Mouse (Mus musculus) midbrain, embryonic 15.5 days (tissue): Measurements from ENCODE around the gene Siah3. TPM values are rescaled to one million over a fixed set of nuclear protein-coding genes. Genes with fewer than 3 reads are reported as not detected.

Experiments used
- ATAC-seq: fragments of 200-750 bp; cut with Nextera tagmentation; replicated peaks from 2 replicates; pipeline ENCODE4 v1.8.0; 2017; ENCODE audit warnings: moderate TSS enrichment
- H3K27ac ChIP-seq: fragments of 300-500 bp; sonication (generic); 2 replicates; pipeline ENCODE4 v1.5.1; 2015; ENCODE audit warnings: mild to moderate bottlenecking, inconsistent platforms
- H3K27me3 ChIP-seq: fragments of 300-500 bp; sonication (generic); replicated peaks from 2 replicates; pipeline ENCODE4 v1.6.1; 2015; ENCODE audit warnings: inconsistent platforms
- H3K36me3 ChIP-seq: fragments of 300-500 bp; sonication (generic); replicated peaks from 2 replicates; pipeline ENCODE4 v1.6.1; 2015; ENCODE audit warnings: inconsistent platforms
- H3K4me1 ChIP-seq: fragments of 300-500 bp; sonication (generic); 2 replicates; pipeline ENCODE4 v1.6.1; 2015; ENCODE audit warnings: inconsistent platforms
- H3K4me2 ChIP-seq: fragments of 300-500 bp; sonication (generic); 2 replicates; pipeline ENCODE4 v1.6.1; 2015; ENCODE audit warnings: inconsistent platforms, mild to moderate bottlenecking, moderate library complexity
- H3K4me3 ChIP-seq: fragments of 300-500 bp; sonication (generic); 2 replicates; pipeline ENCODE4 v1.5.1; 2015; ENCODE audit warnings: mild to moderate bottlenecking, inconsistent platforms
- H3K9ac ChIP-seq: fragments of 300-500 bp; sonication (generic); 2 replicates; pipeline ENCODE4 v1.6.1; 2015; ENCODE audit warnings: mild to moderate bottlenecking, inconsistent platforms
- H3K9me3 ChIP-seq: fragments of 300-500 bp; sonication (generic); 2 replicates; pipeline ENCODE4 v1.6.1; 2016; ENCODE audit warnings: inconsistent platforms
- WGBS: fragments of 180-500 bp; shearing (Covaris S2); methylation state at CpG from one replicate; pipeline ENCODE4 v1.1.7; 2015; ENCODE audit warnings: mixed read lengths; 5-methylcytosine and 5-hydroxymethylcytosine counted together
- polyA plus RNA-seq: library from polyadenylated mRNA; unstranded; fragments of >200 nt; fragmentation: Nextera tagmentation; extraction: Ambion mirVana; gene quantifications from 2 replicates; pipeline ENCODE4 v1.2.1, GENCODE M21; 2015

Siah3 gene
- polyA plus RNA-seq, 1 experiment from 2014 or later: 3.4 TPM

- H3K9ac ChIP-seq: no peak overlapping the region
- H3K4me2 ChIP-seq: no peak overlapping the region
- H3K4me1 ChIP-seq: no peaks in the 10 kb centered on the region; the same call in 1 of the 2 replicates
- H3K27me3 ChIP-seq: no peaks in the 10 kb centered on the region
- peak overlapping the region; percentile 22; the same call in 1 of the 2 replicates for H3K27ac ChIP-seq
- H3K9me3 ChIP-seq: no peaks in the 10 kb centered on the region
- H3K36me3 ChIP-seq: no peaks in the 10 kb centered on the region
- H3K4me3 ChIP-seq: no peak overlapping the region
- WGBS: 54% methylated on average over 9 of the region's 9 CpGs
- peak; percentile 50 for ATAC-seq
Observed at GRCm38 (mm10) chr14:75473061-75473930, 17.5 kb downstream of the Siah3 start.

- H3K4me1 ChIP-seq: no peaks in the 10 kb centered on the region; the same call in 1 of the 2 replicates
- 97% methylated on average over 2 of the region's 2 CpGs for WGBS
- no peaks in the 10 kb centered on the region for H3K36me3 ChIP-seq
- no peak overlapping the region for H3K27ac ChIP-seq
- no peaks in the 10 kb centered on the region for H3K9me3 ChIP-seq
- no peak overlapping the region for H3K4me2 ChIP-seq
- H3K4me3 ChIP-seq: no peak overlapping the region
- no peak overlapping the region for H3K9ac ChIP-seq
- ATAC-seq: no peak
- H3K27me3 ChIP-seq: no peaks in the 10 kb centered on the region
Observed at GRCm38 (mm10) chr14:75475887-75476286, 20.1 kb downstream of the Siah3 start.

DNA sequence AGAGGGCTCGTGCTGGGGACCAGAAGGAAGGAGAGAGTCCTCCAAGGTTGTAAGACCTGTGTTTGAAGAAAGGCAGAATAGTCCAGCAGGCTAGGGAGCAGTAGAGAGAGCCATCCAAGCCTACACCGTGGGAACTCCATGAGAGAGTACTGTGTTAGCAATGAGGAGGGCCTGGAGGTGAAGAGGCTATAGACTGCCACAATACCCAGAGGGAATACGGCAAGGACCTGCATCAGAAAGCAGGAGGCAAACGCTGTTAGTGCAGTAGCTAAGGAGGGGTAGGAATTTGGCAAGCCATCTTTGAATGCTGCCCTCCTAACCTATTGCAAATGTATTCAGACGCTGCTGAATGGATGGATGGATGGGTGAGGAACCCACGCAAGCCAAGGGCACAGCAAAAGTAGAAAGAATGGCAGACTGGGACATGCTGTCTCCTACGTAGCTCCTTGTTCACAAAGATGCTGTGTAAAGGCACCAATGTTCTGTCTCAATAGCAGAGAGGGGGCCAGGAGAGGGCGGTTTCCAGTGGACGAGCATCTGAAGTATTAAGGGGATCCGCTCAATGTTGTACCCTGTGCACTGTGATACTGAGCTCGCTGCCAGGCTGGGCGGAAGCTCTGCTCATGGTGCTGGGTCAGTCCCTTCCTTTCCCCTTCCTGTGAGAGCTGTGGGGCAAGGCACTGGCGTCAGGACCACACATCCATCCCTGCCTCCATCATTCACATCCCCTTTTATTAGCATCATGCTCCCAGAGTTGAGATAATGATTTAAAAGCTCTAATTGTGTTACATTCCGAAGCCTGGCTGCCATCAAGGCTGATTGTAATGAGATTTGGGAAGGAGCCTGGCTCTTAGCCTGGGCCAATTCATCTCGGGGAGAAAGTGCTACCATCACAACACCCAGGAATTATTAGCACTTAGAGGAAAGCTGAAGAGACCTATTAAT, 26.7 kb downstream of the Siah3 start:
- H3K4me1 ChIP-seq: peaks cover 10% of the 10 kb centered on the region; the same call in 1 of the 2 replicates

DNA sequence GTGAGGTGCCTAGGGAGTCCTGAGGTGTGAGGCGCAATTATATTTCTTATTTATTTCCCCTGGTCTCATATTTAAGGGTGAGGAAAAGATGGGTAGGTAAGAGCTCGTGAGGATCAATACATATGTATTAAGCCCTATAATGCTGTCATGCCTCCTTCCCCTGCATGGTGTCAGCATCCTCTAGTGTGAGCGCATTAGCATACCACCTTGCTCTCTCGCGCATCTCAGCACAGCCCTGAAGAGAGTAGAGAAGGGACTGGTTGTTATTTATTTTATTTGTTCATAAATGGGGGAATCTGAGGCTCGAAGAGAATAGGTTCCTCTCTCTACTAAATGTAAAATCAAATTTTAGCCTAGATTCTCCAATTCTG, 27.4 kb downstream of the Siah3 start:
- H3K9me3 ChIP-seq: no peaks in the 10 kb centered on the region
- H3K27me3 ChIP-seq: no peaks in the 10 kb centered on the region
- peak overlapping the region; percentile 23; the same call in 1 of the 2 replicates for H3K27ac ChIP-seq
- H3K4me3 ChIP-seq: no peak overlapping the region
- no peak overlapping the region for H3K4me2 ChIP-seq
- H3K9ac ChIP-seq: no peak overlapping the region
- no peaks in the 10 kb centered on the region for H3K36me3 ChIP-seq
- WGBS: 66% methylated on average over 6 of the region's 6 CpGs
- peaks cover 10% of the 10 kb centered on the region; the same call in 1 of the 2 replicates for H3K4me1 ChIP-seq
- ATAC-seq: peak; percentile 73; the same call in 1 of the 2 replicates

More for the DNA sequence above, 26.7 kb downstream of the Siah3 start:
- WGBS: 66% methylated on average over 15 of the region's 15 CpGs
- H3K9ac ChIP-seq: no peak overlapping the region
- peak overlapping the region; percentile 23 for H3K27ac ChIP-seq
- peak; percentile 75 for ATAC-seq
- H3K9me3 ChIP-seq: no peaks in the 10 kb centered on the region
- no peak overlapping the region for H3K4me3 ChIP-seq
- H3K4me2 ChIP-seq: no peak overlapping the region
- H3K27me3 ChIP-seq: no peaks in the 10 kb centered on the region
- no peaks in the 10 kb centered on the region for H3K36me3 ChIP-seq

DNA sequence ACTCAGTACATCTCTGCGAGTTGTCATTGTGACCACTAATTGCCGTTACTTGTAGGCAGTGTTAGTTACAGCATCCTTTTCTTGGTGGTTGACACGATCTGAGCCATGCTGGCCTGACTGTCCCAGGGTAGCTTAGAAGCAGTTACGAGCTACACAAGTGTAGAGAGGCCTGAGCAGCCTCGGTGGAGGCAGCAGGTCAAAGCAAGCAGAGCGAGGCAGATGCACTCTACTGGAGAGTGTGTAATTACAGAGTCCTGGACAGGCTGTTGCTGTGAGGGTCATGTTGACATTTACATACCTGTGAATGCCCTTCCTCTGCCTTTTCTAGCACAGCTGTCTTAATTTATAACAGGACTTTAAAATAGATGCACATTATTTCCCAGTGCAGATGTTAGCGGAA, 32.1 kb downstream of the Siah3 start:
- H3K9me3 ChIP-seq: no peaks in the 10 kb centered on the region
- no peak for ATAC-seq
- peaks cover 6% of the 10 kb centered on the region; the same call in 1 of the 2 replicates for H3K4me1 ChIP-seq
- no peaks in the 10 kb centered on the region for H3K27me3 ChIP-seq
- no peak overlapping the region for H3K4me3 ChIP-seq
- no peak overlapping the region for H3K4me2 ChIP-seq
- H3K9ac ChIP-seq: no peak overlapping the region
- H3K36me3 ChIP-seq: no peaks in the 10 kb centered on the region
- 71% methylated on average over 7 of the region's 7 CpGs for WGBS
- H3K27ac ChIP-seq: no peak overlapping the region

DNA sequence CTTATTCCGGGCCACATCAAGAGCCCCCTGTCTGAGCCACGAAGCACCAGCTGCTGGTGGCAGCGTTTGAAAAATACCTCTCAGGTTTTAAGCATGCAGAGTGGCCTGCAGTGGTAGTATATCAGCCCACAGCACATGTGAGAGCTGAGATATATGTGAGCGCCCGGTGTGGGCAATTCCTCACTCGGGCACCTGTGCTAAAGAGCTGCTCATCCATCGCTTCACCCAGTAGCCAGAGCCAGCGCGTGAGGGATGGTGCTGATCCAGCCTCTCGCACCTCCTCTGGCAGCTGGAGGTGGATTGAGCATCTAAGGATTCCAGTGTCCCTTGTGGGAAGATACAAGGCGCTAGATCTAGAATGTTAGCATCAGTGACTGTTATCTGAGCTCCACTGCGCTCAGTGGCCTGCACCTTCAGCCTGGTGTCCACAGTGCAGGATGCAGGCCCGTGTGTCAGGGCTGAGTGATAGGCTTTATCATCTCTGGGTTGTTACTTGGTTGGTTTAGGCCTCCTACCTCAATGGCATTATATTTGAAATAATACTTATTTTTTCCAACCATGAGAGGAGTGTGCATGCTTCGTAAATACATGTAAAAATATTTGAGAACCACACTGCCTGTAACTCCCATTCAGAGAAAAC, 37.9 kb downstream of the Siah3 start:
- Histone ChIP-seq H3K4me1 (no peaks in the 10 kb centered on the region), H3K4me3 (no peak overlapping the region), H3K9ac (no peak overlapping the region), H3K9me3 (no peaks in the 10 kb centered on the region), H3K27me3 (no peaks in the 10 kb centered on the region), H3K4me2 (no peak overlapping the region), H3K27ac (no peak overlapping the region), H3K36me3 (no peaks in the 10 kb centered on the region)
- no peak for ATAC-seq
- 87% methylated on average over 14 of the region's 14 CpGs for WGBS

DNA sequence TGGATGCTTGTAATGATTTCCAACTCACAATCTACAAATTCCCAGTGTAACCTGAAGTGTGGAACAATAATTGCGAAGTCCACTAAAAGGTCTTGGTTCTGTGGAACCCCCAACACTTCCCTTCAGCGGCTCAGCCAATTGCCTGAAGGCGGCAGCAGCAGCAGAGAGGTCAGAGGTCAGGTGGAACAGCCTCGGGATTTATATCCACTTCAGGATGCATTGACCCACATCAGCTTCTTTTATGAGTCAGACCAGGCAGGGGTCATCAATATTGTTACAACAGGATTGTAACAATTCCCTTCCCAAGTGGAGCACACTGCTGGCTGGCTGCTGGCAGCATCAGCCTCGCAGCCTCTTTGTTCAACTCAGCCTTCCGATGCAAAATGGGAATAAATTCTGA, 39.1 kb downstream of the Siah3 start:
- H3K27me3 ChIP-seq: no peaks in the 10 kb centered on the region
- no peak overlapping the region for H3K9ac ChIP-seq
- no peaks in the 10 kb centered on the region for H3K9me3 ChIP-seq
- no peak overlapping the region for H3K4me3 ChIP-seq
- no peaks in the 10 kb centered on the region for H3K4me1 ChIP-seq
- no peaks in the 10 kb centered on the region for H3K36me3 ChIP-seq
- 30% methylated on average over 6 of the region's 6 CpGs for WGBS
- H3K27ac ChIP-seq: no peak overlapping the region
- no peak for ATAC-seq
- H3K4me2 ChIP-seq: no peak overlapping the region

DNA sequence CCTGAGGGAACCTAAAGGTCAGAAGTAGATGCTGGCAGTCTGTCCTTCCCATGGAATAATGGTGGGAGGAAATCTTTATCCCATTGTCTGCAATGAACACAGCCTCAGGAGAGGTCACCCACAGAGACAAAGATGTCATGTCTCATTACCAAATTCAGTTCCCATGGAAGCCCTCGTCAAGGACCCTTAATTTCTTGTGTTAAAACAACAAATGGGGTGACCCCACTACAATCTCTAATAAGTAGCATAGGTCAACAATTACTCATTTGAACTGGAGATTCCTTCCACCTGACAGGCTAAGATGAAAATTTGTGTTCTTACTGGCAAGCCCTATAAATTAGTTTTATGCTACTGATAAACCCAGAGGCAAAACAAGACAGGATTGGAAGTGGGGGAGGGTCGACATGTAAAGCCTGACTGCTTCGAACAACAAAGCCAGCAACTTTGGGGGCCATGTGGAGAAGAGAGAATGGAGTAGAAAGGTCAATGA, 45.8 kb downstream of the Siah3 start:
- WGBS: 25% methylated on average over 3 of the region's 3 CpGs
- Histone ChIP-seq H3K4me2 (no peak overlapping the region), H3K36me3 (no peaks in the 10 kb centered on the region), H3K4me3 (no peak overlapping the region), H3K27ac (no peak overlapping the region), H3K9ac (no peak overlapping the region), H3K9me3 (no peaks in the 10 kb centered on the region), H3K27me3 (no peaks in the 10 kb centered on the region), H3K4me1 (peaks cover 5% of the 10 kb centered on the region)
- ATAC-seq: no peak

DNA sequence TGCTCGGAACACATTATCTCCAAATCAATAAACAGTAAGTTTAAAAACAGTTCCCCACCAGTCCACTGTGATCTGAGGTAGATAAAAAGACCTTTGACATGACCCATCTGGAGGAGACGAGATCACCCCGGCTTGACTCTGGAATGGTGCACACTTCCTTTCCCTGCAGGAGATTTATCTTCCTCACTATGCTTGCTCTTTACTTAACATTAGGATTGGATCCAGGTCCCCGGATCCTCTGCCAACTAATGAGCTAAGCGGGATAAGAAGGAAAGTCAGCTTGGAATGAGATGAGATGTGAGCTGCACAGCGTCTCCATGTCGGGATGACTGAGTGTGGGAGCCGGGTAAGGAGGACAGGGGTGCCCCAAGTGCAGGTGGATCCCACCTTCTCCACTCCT, 46.7 kb downstream of the Siah3 start:
- ATAC-seq: no peak
- Histone ChIP-seq H3K4me1 (peaks cover 5% of the 10 kb centered on the region), H3K9me3 (no peaks in the 10 kb centered on the region), H3K4me2 (no peak overlapping the region), H3K36me3 (no peaks in the 10 kb centered on the region), H3K27ac (no peak overlapping the region), H3K27me3 (no peaks in the 10 kb centered on the region), H3K9ac (no peak overlapping the region), H3K4me3 (no peak overlapping the region)
- 70% methylated on average over 8 of the region's 8 CpGs for WGBS

- H3K4me1 ChIP-seq: peaks cover 5% of the 10 kb centered on the region
- no peak overlapping the region for H3K9ac ChIP-seq
- 77% methylated on average over 2 of the region's 2 CpGs for whole genome bisulfite sequencing
- no peaks in the 10 kb centered on the region for H3K36me3 ChIP-seq
- no peak overlapping the region for H3K4me2 ChIP-seq
- no peak for ATAC-seq
- H3K27ac ChIP-seq: no peak overlapping the region
- H3K4me3 ChIP-seq: no peak overlapping the region
- H3K9me3 ChIP-seq: no peaks in the 10 kb centered on the region
- no peaks in the 10 kb centered on the region for H3K27me3 ChIP-seq
Observed at GRCm38 (mm10) chr14:75504255-75504654, 48.5 kb downstream of the Siah3 start.

- Histone ChIP-seq H3K27ac (no peak overlapping the region), H3K4me2 (no peak overlapping the region), H3K9ac (no peak overlapping the region), H3K36me3 (no peaks in the 10 kb centered on the region), H3K27me3 (no peaks in the 10 kb centered on the region), H3K4me3 (no peak overlapping the region), H3K4me1 (peaks cover 5% of the 10 kb centered on the region), H3K9me3 (no peaks in the 10 kb centered on the region)
- 21% methylated on average over 8 of the region's 8 CpGs for WGBS
- ATAC-seq: 0 out of 2 replicates have a peak, but pooled peaks have one; percentile 24
Observed at GRCm38 (mm10) chr14:75505126-75505840, 49.5 kb downstream of the Siah3 start.
